Mouse (Mus musculus) A20 (cell line): ENCODE measurements around the gene Nabp1.
A peak's percentile ranks its signal among the peaks of the same experiment; 100 is the strongest.
"Not testable (repeated sequence)": the region's sequence is repeated elsewhere in the genome, so short reads cannot be mapped to it uniquely, and the experiment has no call there.

Experiments
- DNase-seq: peaks from one replicate; pipeline ENCODE4 v3.0.0-alpha.2; 2011; ENCODE audit warnings: low read depth, low spot score

The Nabp1 gene

GRCm38 (mm10) chr1:51486291-51486690 lies 8.1 kb upstream of the Nabp1 start:
- DNase-seq: no peak

DNA sequence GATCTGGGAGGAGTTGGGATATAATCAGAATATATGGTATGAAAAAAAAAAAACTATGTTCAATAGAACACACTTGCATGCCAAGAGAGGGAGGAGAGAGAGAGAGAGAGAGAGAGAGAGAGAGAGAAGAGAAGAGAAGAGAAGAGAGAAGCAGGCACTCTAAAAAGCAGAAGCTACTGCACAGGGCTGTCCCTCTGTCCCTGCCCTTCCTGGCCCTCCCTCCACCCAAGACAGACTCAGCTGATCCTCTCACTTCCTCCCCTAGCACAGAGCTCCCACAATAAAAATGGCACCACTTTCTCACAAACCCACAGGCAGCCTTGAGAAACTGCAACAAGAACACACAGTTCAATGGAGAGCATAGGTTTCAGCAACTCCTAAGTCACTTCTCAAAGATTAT lies 2.2 kb upstream of the Nabp1 start:
- DNase-seq: peak; percentile 79

DNA sequence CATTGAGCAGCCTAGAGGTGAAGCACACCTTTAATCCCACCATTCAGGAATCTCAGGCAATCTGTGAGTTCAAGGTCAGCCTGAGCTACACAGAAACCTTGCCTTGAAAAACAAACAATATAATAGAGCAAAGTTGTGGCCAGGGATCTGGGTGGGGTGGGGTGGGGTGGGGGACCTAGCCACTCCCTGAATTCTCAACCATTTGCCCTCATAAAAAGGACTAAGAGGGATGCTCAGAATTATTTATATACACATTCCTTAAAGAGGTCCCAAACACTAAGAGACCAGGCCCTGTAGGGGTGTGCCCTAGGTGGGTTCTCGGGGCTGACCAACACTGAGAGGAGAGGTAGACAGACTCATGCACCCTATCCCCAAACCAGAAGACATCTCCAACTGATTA lies 1.5 kb upstream of the Nabp1 start:
- DNase-seq: no peak

GRCm38 (mm10) chr1:51479027-51479329 lies 753 bp upstream of the Nabp1 start:
- no peak for DNase-seq

DNA sequence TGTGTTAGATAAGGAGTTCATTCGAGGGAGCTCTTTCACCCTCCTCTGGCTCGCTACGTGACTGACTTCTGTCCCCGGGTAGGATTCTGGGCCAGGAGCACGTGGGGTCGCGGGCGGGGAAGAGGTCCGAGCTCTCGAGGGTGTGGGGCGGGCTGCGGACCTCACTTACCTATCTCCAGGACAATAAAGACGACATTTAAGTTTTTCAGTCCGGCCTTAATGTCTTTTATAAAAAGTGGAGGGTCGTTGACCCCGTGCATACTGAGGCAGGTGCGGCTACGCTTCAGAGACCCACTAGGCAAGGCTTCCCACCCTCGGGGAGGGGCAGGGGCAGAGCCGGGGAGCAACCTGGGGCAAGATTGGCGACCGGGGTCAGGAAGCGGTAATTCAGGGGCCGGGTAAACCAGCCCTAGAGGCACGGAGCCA lies 556 bp downstream of the Nabp1 start:
- DNase-seq: peak; percentile 82

DNA sequence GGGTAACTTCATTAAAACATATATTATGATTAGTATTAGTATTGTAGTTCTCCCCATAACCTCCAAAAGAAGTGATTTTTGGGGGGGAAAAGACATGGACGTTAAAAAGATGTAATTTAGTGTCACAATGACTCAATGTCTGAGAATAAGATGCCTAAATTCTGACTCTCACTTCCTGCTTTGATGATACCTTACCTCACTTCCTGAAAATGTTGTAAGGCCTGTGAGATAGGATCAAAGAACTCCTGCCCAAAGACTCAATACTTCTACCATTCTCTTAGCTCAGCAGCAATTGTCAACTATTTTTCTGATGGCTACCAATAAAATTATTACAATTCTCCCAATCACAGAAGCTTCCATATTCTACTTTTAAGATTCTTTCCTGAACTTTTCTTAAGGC lies 1.8 kb downstream of the Nabp1 start:
- peak; percentile 66 for DNase-seq

GRCm38 (mm10) chr1:51468077-51468476 lies 10.1 kb downstream of the Nabp1 start:
- no peak for DNase-seq

- DNase-seq: no peak
These were observed 11.0 kb downstream of the Nabp1 start for GRCm38 (mm10) chr1:51467181-51467580.

GRCm38 (mm10) chr1:51466385-51466784 lies 11.8 kb downstream of the Nabp1 start:
- peak; percentile 48 for DNase-seq

DNA sequence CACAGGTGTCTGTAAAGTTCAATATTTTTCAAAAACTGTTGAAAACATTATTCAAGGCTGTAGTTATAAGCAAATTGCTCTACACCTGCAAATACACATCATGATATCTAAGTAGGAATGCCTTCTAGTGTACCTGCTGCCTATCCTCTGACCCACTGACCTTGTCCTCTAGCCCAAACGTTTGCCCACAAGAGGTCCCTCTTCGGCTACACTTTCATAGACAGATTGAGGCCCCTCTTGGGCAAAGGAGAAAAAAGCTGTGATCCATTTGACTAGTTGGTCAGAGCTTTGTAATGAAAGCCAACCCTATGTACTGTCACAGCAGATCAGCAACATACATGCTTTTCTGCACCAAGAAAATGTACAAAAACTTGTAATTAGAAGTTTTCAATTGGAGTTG lies 12.9 kb downstream of the Nabp1 start:
- DNase-seq: peak; percentile 30

DNA sequence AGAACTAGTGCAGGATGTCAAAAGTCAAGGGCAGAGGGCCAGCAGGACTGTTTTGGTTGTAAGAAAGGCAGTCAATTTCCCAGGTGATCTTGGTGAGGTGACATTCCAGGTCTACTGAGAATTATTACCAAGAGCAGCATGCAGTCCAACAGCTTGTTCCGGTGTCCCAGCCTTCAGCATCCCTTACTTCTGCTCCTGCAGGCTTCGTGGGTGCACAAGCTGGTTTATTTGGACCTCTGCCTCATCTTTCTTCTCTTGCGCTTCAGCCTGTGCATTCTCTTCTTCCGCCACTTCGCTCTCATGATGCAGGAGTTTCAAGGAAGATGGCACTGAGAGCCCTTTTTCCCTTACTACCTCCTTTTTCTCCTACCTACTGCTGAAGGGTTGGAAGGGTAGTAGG lies 15.2 kb downstream of the Nabp1 start:
- DNase-seq: no peak

GRCm38 (mm10) chr1:51458731-51459450 lies 19.3 kb downstream of the Nabp1 start:
- no peak for DNase-seq

- no peak for DNase-seq
These were observed 20.1 kb downstream of the Nabp1 start for GRCm38 (mm10) chr1:51458089-51458488.

- no peak for DNase-seq
These were observed 21.0 kb downstream of the Nabp1 start for GRCm38 (mm10) chr1:51457249-51457648.

- DNase-seq: no peak
These were observed 29.4 kb downstream of the Nabp1 start for GRCm38 (mm10) chr1:51448789-51449188.

GRCm38 (mm10) chr1:51445854-51446460 lies 32.3 kb downstream of the Nabp1 start:
- DNase-seq: no peak

DNA sequence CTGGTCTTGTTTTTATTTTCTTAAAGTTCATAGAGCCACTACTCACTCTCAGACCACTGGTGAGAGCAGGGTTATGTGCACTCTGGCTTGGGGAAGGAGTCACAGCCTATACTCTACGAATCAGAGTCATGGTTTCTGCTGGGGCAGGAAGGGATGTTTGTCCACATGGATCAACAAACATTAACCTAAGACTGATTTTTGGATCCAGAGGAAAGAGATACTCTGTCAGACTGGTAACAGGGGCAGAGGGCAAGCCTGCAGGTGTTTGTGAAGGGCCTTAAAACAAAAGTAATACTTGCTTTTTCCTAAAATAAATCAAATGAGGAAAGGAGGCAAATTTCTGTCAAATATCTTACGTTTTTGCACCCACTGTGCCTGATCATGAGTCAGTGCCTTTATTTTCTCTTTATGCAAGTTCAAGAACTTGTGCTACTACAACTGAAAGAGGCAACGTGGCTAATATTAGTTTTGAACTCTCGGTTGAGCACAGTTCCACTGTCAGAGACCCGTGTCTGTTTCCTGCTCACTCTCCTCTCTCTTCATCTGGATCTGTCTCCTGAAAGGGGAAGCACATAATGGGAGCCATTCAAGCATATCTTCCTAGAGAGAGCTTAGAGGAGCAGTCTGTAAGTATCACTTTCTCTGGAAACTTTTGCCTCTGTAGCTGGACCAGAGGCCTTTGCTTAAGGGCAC lies 32.9 kb downstream of the Nabp1 start:
- peak; percentile 39 for DNase-seq

DNA sequence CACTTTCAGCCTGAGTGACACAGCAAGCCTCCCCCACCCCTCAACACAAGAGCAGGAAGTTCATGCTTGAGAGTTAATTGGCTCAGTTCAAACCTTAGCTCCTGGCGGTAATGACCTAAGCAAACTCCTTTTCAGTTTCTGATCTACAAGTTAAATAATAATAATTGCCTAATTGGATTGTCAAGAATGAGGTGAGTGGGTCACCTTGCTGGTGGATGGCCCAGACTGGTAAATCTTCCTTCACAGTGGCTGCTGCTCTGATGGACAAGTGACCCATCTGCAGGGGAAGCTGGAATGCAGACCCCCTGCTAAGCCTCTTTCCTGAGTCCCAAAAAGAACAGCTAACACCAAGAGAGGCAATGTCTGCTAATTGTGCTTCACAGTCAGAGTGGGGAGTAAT lies 48.5 kb downstream of the Nabp1 start:
- DNase-seq: no peak

DNA sequence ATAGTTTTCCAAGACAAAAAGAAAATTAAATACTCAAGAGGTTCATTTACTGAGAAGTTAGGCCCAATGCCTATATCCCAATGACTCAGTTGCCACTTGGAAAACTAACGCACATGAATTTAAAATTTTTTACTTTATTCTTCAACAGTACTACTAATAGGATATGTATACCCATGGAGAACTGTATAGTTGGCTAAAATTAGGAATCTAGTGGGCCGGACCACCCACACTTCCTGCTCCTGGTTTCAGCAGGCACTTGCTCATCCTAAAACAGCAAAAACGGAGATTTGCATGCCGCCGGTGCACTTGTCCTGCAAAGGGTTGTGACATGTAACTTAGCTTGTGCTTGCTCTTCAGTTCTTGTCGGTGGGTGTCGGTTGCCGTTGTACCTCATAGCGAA lies 51.9 kb downstream of the Nabp1 start:
- DNase-seq: no peak

DNA sequence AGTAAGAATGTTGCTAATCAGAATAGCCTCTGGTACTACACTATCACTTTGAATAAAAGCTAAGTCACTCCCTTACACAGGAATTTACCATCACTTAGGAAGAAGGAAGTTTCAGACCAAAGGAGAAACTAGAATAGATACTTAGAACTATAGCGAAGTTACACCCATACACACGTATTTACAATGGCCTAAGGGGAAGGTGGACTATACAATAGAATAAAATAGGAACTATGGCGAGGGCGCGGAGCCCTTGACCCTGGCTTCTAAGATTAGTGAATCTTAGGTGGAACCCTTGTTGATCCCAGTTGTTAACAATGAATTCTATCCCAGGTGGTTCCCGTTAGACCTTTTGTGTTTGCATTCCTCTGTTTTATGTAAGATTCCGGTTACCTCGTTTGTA lies 57.2 kb downstream of the Nabp1 start:
- DNase-seq: not testable (repeated sequence)

- DNase-seq: no peak
These were observed 59.5 kb downstream of the Nabp1 start for GRCm38 (mm10) chr1:51418753-51419152.
